In the genomic region with DNA sequence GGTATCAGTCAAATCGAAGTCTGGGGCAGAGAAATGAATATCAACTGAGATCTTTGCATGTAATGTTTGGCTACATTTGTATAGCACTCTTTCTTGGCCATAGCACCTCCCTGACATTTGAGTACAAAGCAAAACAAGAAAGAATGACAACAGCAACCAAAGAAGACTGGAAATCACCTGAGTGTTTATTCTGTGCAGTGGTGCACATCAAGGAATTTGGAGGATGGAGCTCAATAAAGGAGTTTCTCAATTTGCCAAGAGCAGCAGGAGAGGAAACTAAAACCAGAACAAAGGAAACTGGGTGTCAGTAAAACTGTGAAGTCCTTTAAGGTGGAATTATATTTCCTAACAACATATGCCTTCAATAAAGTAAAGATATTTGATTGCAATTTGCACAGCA, we compare ENCODE assay signal across 23 mouse cellular contexts.
DNase-seq lines count a peak whose midpoint lies in the region; ATAC-seq and TF ChIP-seq lines count a peak whose summit lies in the region.
"Had no signal": no experiment of that assay in that cellular context is flagged by ENCODE, and none has a peak within 500 bp of the region (broad histone marks: within the 10 kb centered on the region; RNA-seq: fewer than 3 reads in every experiment).

No protein-coding gene starts in this region.

- no peak for TF ChIP-seq CTCF in brain, embryonic 14.5 days (IDR thresholded peaks at IDR 0.05; ENCODE audit: borderline replicate concordance, extremely low read depth, insufficient read depth, insufficient read length)

- no peaks in the 10 kb centered on the region for H3K9me3 ChIP-seq in forebrain, embryonic 13.5 days (replicated peaks)
- H3K9me3 ChIP-seq in forebrain, embryonic 16.5 days (ENCODE audit: control insufficient read depth, low read length): no peaks in the 10 kb centered on the region
- no peaks in the 10 kb centered on the region for H3K9me3 ChIP-seq in kidney, embryonic 16.5 days (ENCODE audit: low read length)
- H3K9me3 ChIP-seq in hindbrain, embryonic 10.5 days: no peaks in the 10 kb centered on the region
- H3K9me3 ChIP-seq: embryonic facial prominence, embryonic 15.5 days; heart, embryonic 12.5 days; hindbrain, embryonic 12.5 days had no signal

- no peaks in the 10 kb centered on the region for H3K36me3 ChIP-seq in forebrain, embryonic 13.5 days (ENCODE audit: poor library complexity, severe bottlenecking)
- H3K36me3 ChIP-seq in forebrain, embryonic 16.5 days (ENCODE audit: control insufficient read depth, insufficient read depth): no peaks in the 10 kb centered on the region
- H3K36me3 ChIP-seq in kidney, embryonic 16.5 days (ENCODE audit: insufficient read depth, low read length): no peaks in the 10 kb centered on the region
- no peaks in the 10 kb centered on the region for H3K36me3 ChIP-seq in hindbrain, embryonic 10.5 days
- H3K36me3 ChIP-seq: embryonic facial prominence, embryonic 15.5 days; heart, embryonic 12.5 days; hindbrain, embryonic 12.5 days had no signal

- H3K9ac ChIP-seq in forebrain, embryonic 13.5 days: no peak overlapping the region
- no peak overlapping the region for H3K9ac ChIP-seq in forebrain, embryonic 16.5 days (replicated peaks; ENCODE audit: low read depth, low read length)
- no peak overlapping the region for H3K9ac ChIP-seq in kidney, embryonic 16.5 days (replicated peaks; ENCODE audit: low read length)
- H3K9ac ChIP-seq: embryonic facial prominence, embryonic 15.5 days; heart, embryonic 12.5 days; hindbrain, embryonic 12.5 days had no signal

- peak; percentile 7 for DNase-seq in embryo, embryonic 9.5 days (ENCODE audit: extremely low spot score)
- no peak for DNase-seq in embryo, embryonic 11 days
- no peak for DNase-seq in kidney, adult 9 months
- peak; percentile 31 for DNase-seq in brain, embryonic 14.5 days (ENCODE audit: low read depth)
- no peak for DNase-seq in hindbrain, embryonic 10.5 days (ENCODE audit: low spot score)
- DNase-seq: adrenal gland, postnatal 14 days; cerebellum, adult 18-20 months; cerebellum, adult 9-11 months; cerebellum, postnatal 36 days; gastrocnemius, adult 2 months; gastrocnemius, postnatal 25 days; heart, postnatal 36 days had no signal

- H3K4me1 ChIP-seq in forebrain, embryonic 13.5 days: 0 out of 2 replicates have a peak, but pooled peaks cover 8% of the 10 kb centered on the region
- no peaks in the 10 kb centered on the region for H3K4me1 ChIP-seq in forebrain, embryonic 16.5 days (replicated peaks; ENCODE audit: control insufficient read depth, insufficient read depth, low read length)
- H3K4me1 ChIP-seq in kidney, embryonic 16.5 days (ENCODE audit: insufficient read depth, low read length): no peaks in the 10 kb centered on the region
- peaks cover 13% of the 10 kb centered on the region; the same call in 1 of the 2 replicates for H3K4me1 ChIP-seq in hindbrain, embryonic 10.5 days (replicated peaks)
- H3K4me1 ChIP-seq: embryonic facial prominence, embryonic 15.5 days; heart, embryonic 12.5 days; hindbrain, embryonic 12.5 days had no signal

- H3K4me2 ChIP-seq in forebrain, embryonic 13.5 days: no peak overlapping the region
- no peak overlapping the region for H3K4me2 ChIP-seq in forebrain, embryonic 16.5 days (ENCODE audit: low read length)
- H3K4me2 ChIP-seq in kidney, embryonic 16.5 days (replicated peaks; ENCODE audit: low read depth, low read length): no peak overlapping the region
- H3K4me2 ChIP-seq: embryonic facial prominence, embryonic 15.5 days; heart, embryonic 12.5 days; hindbrain, embryonic 12.5 days had no signal

- no peak for TF ChIP-seq POLR2A in brain, embryonic 14.5 days (IDR thresholded peaks at IDR 0.05; ENCODE audit: borderline replicate concordance, extremely low read depth, insufficient read depth, insufficient read length, poor library complexity, severe bottlenecking)

- ATAC-seq in forebrain, embryonic 13.5 days: 0 out of 2 replicates have a peak, but pooled peaks have one; percentile 25
- ATAC-seq in forebrain, embryonic 16.5 days: no peak
- peak; percentile 90 for ATAC-seq in kidney, embryonic 16.5 days (ENCODE audit: low FRiP score, low TSS enrichment)
- ATAC-seq: activated CD4-positive, CD25-positive, alpha-beta regulatory T cell, adult 4 months; hindbrain, embryonic 16.5 days; inflammation-experienced regulatory T-cells, adult 6 months; intestine, postnatal 0 days had no signal

- WGBS in forebrain, embryonic 13.5 days: 38% methylated on average over 1 of the region's 1 CpGs
- 25% methylated on average over 1 of the region's 1 CpGs for WGBS in forebrain, embryonic 16.5 days
- 30% methylated on average over 1 of the region's 1 CpGs for WGBS in kidney, embryonic 16.5 days
- 66% methylated on average over 1 of the region's 1 CpGs for WGBS in hindbrain, embryonic 10.5 days

- no peak overlapping the region for H3K4me3 ChIP-seq in forebrain, embryonic 13.5 days
- H3K4me3 ChIP-seq in forebrain, embryonic 16.5 days (replicated peaks; ENCODE audit: low read length): no peak overlapping the region
- H3K4me3 ChIP-seq in kidney, embryonic 16.5 days (ENCODE audit: low read length): no peak overlapping the region
- H3K4me3 ChIP-seq in hindbrain, embryonic 10.5 days: no peak overlapping the region
- H3K4me3 ChIP-seq: embryonic facial prominence, embryonic 15.5 days; erythroblast, embryonic 14.5 days; gastrocnemius, adult 2 months; heart, embryonic 12.5 days; hindbrain, embryonic 12.5 days had no signal

- no peak overlapping the region for H3K27ac ChIP-seq in forebrain, embryonic 13.5 days
- no peak overlapping the region for H3K27ac ChIP-seq in forebrain, embryonic 16.5 days (ENCODE audit: low read length)
- H3K27ac ChIP-seq in kidney, embryonic 16.5 days (ENCODE audit: low read length): no peak overlapping the region
- no peak overlapping the region for H3K27ac ChIP-seq in hindbrain, embryonic 10.5 days
- H3K27ac ChIP-seq: embryonic facial prominence, embryonic 15.5 days; gastrocnemius, adult 2 months; hindbrain, embryonic 12.5 days had no signal

- H3K27me3 ChIP-seq in forebrain, embryonic 13.5 days: no peaks in the 10 kb centered on the region
- H3K27me3 ChIP-seq in forebrain, embryonic 16.5 days (replicated peaks; ENCODE audit: control insufficient read depth, insufficient read depth, low read length): no peaks in the 10 kb centered on the region
- no peaks in the 10 kb centered on the region for H3K27me3 ChIP-seq in kidney, embryonic 16.5 days (ENCODE audit: insufficient read depth, low read length)
- no peaks in the 10 kb centered on the region for H3K27me3 ChIP-seq in hindbrain, embryonic 10.5 days (ENCODE audit: insufficient read depth, poor library complexity, severe bottlenecking)
- H3K27me3 ChIP-seq: embryonic facial prominence, embryonic 15.5 days; heart, embryonic 12.5 days; hindbrain, embryonic 12.5 days had no signal

Comparison
In these comparisons a context has a peak if more than half of its experiments do, and no peak if none do; other contexts are left out.
1. DNase-seq: peak in embryo, embryonic 9.5 days (single experiment) and brain, embryonic 14.5 days (single experiment); none in embryo, embryonic 11 days (single experiment), kidney, adult 9 months (single experiment) and hindbrain, embryonic 10.5 days (single experiment).